Mouse (Mus musculus) liver, embryonic 14.5 days (tissue): ENCODE results near the gene AU015836.

Experiments
- CTCF ChIP-seq: IDR thresholded peaks from 2 replicates; pipeline ENCODE4 v1.5.1; 2016; ENCODE audit warnings: antibody characterized with exemption, low read depth, control low read depth
- EP300 ChIP-seq: IDR thresholded peaks from 2 replicates; pipeline ENCODE4 v1.6.1; 2016; ENCODE audit warnings: antibody characterized with exemption, low read depth

DNA sequence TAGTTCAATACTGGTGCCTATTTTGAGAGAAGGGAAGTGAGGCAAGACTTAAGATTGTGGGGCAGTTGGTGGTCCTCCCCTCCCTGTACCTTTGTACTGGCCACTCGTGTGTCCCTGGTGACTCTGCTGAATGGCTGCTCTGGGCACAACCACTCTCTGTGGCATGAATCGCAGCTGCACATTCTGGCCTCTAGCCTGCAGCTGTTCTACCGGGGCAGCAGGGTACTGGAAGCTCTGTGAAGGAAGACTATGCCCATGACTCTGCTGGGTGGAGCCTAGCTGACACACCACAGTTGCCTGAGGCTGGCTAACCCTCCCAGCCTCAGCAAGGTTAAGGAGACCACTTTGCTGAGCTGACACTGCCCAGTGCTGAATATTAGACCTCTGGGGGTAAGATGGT is 49.4 kb upstream of the AU015836 start:
- TF ChIP-seq CTCF = no peak
- TF ChIP-seq EP300 = no peak
